Mouse (Mus musculus) heart, embryonic 14.5 days (tissue): ENCODE measurements around the gene Prr12. TPM values are rescaled to one million over a fixed set of nuclear protein-coding genes. Genes with fewer than 3 reads are reported as not detected.

ENCODE experiments used
- ATAC-seq: fragments of 200-750 bp; cut with Nextera tagmentation; 2 replicates; pipeline ENCODE4 v1.8.0; 2017; ENCODE audit warnings: low read depth, moderate TSS enrichment; ENCODE audit not compliant: insufficient number of reproducible peaks, insufficient read depth, low FRiP score
- H3K27ac ChIP-seq, 2 experiments: fragments of 200-500 bp in 1 of 2; fragments of 300-500 bp in 1 of 2; sonication (generic) in 1 of 2; replicated peaks in 1 of 2; 2 replicates each; pipeline ENCODE4 v1.5.1; 2012 to 2014; ENCODE audit warnings: low read depth in 2 of 2, low read length in 2 of 2, control low read depth in 1 of 2, mild to moderate bottlenecking in 1 of 2, mixed read lengths in 1 of 2; ENCODE audit not compliant: control insufficient read depth in 1 of 2, insufficient read depth in 1 of 2
- H3K27me3 ChIP-seq: fragments of 300-500 bp; sonication (generic); 2 replicates; pipeline ENCODE4 v1.6.1; 2014; ENCODE audit warnings: mild to moderate bottlenecking, low read length, control low read depth; ENCODE audit not compliant: control insufficient read depth, insufficient read depth
- H3K36me3 ChIP-seq: fragments of 300-500 bp; sonication (generic); 2 replicates; pipeline ENCODE4 v1.6.1; 2014; ENCODE audit warnings: mild to moderate bottlenecking, control low read depth, low read length, mixed read lengths; ENCODE audit not compliant: control insufficient read depth, insufficient read depth
- H3K4me1 ChIP-seq, 2 experiments: fragments of 200-500 bp in 1 of 2; fragments of 300-500 bp in 1 of 2; sonication (generic) in 1 of 2; 2 replicates each; pipeline ENCODE4 v1.6.1; 2012 to 2014; ENCODE audit warnings: low read length in 2 of 2, control low read depth in 1 of 2, mixed read lengths in 1 of 2; ENCODE audit not compliant: control insufficient read depth in 2 of 2, insufficient read depth in 2 of 2
- H3K4me2 ChIP-seq: fragments of 300-500 bp; sonication (generic); 2 replicates; pipeline ENCODE4 v1.6.1; 2014; ENCODE audit warnings: mild to moderate bottlenecking, low read length
- H3K4me3 ChIP-seq, 2 experiments: fragments of 200-500 bp in 1 of 2; fragments of 300-500 bp in 1 of 2; sonication (generic) in 1 of 2; 2 replicates each; pipeline ENCODE4 v1.5.1; 2012 to 2014; ENCODE audit warnings: low read length in 2 of 2, mild to moderate bottlenecking in 2 of 2, control low read depth in 1 of 2, low read depth in 1 of 2, moderate library complexity in 1 of 2; ENCODE audit not compliant: control insufficient read depth in 1 of 2, insufficient read depth in 1 of 2
- H3K9ac ChIP-seq: fragments of 300-500 bp; sonication (generic); 2 replicates; pipeline ENCODE4 v1.6.1; 2014; ENCODE audit warnings: mild to moderate bottlenecking, low read length
- H3K9me3 ChIP-seq: fragments of 300-500 bp; sonication (generic); 2 replicates; pipeline ENCODE4 v1.6.1; 2016; ENCODE audit warnings: low read length, control low read depth; ENCODE audit not compliant: control insufficient read depth
- WGBS: fragments of 180-500 bp; shearing (Covaris S2); extraction: QIAGEN DNeasy Blood & Tissue Kit; methylation state at CpG from one replicate; pipeline ENCODE4 v1.1.7; 2014; 5-methylcytosine and 5-hydroxymethylcytosine counted together
- polyA plus RNA-seq: library from polyadenylated mRNA; unstranded; fragments of >200 nt; fragmentation: Nextera tagmentation; extraction: Ambion mirVana; gene quantifications from 2 replicates; pipeline ENCODE4 v1.2.1, GENCODE M21; 2014

Gene Prr12
- polyA plus RNA-seq, 1 experiment from 2014 or later = 8.7 TPM

- Histone ChIP-seq H3K9ac (no peak overlapping the region), H3K4me3 (no peak overlapping the region), H3K36me3 (peaks cover 67% of the 10 kb centered on the region), H3K27ac (no peak overlapping the region), H3K4me2 (no peak overlapping the region), H3K9me3 (no peaks in the 10 kb centered on the region), H3K27me3 (no peaks in the 10 kb centered on the region), H3K4me1 (peaks cover 7 to 14% of the 10 kb centered on the region in 2 experiments; a peak in 3 of 4 replicates)
- ATAC-seq = no peak
- 92% methylated on average over 23 of the region's 23 CpGs for WGBS
Observed at GRCm38 (mm10) chr7:45048923-45049657, 3.6 kb downstream of the Prr12 start.

- 92% methylated on average over 36 of the region's 38 CpGs for WGBS
Observed at GRCm38 (mm10) chr7:45048001-45048890, 4.4 kb downstream of the Prr12 start.

GRCm38 (mm10) chr7:45047491-45047890, 5.2 kb downstream of the Prr12 start:
- no peak overlapping the region for H3K4me3 ChIP-seq
- no peak overlapping the region for H3K4me2 ChIP-seq
- peaks cover 7 to 14% of the 10 kb centered on the region in 2 experiments; a peak in 3 of 4 replicates for H3K4me1 ChIP-seq
- peaks cover 83% of the 10 kb centered on the region for H3K36me3 ChIP-seq
- H3K9me3 ChIP-seq = no peaks in the 10 kb centered on the region
- no peaks in the 10 kb centered on the region for H3K27me3 ChIP-seq
- no peak overlapping the region for H3K27ac ChIP-seq
- no peak overlapping the region for H3K9ac ChIP-seq
- ATAC-seq = no peak
- WGBS = 96% methylated on average over 14 of the region's 14 CpGs

More at GRCm38 (mm10) chr7:45048001-45048890, 4.4 kb downstream of the Prr12 start:
- ATAC-seq = no peak
- no peak overlapping the region for H3K27ac ChIP-seq
- peaks cover 7 to 14% of the 10 kb centered on the region in 2 experiments; a peak in 3 of 4 replicates for H3K4me1 ChIP-seq
- H3K4me2 ChIP-seq = no peak overlapping the region
- H3K4me3 ChIP-seq = no peak overlapping the region
- no peaks in the 10 kb centered on the region for H3K9me3 ChIP-seq
- H3K27me3 ChIP-seq = no peaks in the 10 kb centered on the region
- no peak overlapping the region for H3K9ac ChIP-seq
- peaks cover 75% of the 10 kb centered on the region for H3K36me3 ChIP-seq

- WGBS = 92% methylated on average over 26 of the region's 26 CpGs
- Histone ChIP-seq H3K36me3 (peaks cover 89% of the 10 kb centered on the region), H3K9ac (no peak overlapping the region), H3K27me3 (no peaks in the 10 kb centered on the region), H3K4me3 (no peak overlapping the region), H3K4me1 (peaks cover 7 to 13% of the 10 kb centered on the region in 2 experiments; a peak in 3 of 4 replicates), H3K27ac (no peak overlapping the region), H3K4me2 (no peak overlapping the region), H3K9me3 (no peaks in the 10 kb centered on the region)
- ATAC-seq = no peak
Observed at GRCm38 (mm10) chr7:45046853-45047350, 5.8 kb downstream of the Prr12 start.

- no peak for ATAC-seq
- WGBS = 95% methylated on average over 22 of the region's 22 CpGs
- peaks cover 100% of the 10 kb centered on the region for H3K36me3 ChIP-seq
- no peaks in the 10 kb centered on the region for H3K27me3 ChIP-seq
- no peak overlapping the region for H3K27ac ChIP-seq
- no peak overlapping the region for H3K4me2 ChIP-seq
- no peak overlapping the region for H3K9ac ChIP-seq
- 0 out of 4 replicates have a peak, but pooled peaks cover 0 to 2% of the 10 kb centered on the region in 2 experiments for H3K4me1 ChIP-seq
- H3K9me3 ChIP-seq = no peaks in the 10 kb centered on the region
- no peak overlapping the region for H3K4me3 ChIP-seq
Observed at GRCm38 (mm10) chr7:45045741-45046140, 6.9 kb downstream of the Prr12 start.

- Histone ChIP-seq H3K9ac (no peak overlapping the region), H3K4me2 (no peak overlapping the region), H3K4me3 (no peak overlapping the region), H3K9me3 (no peaks in the 10 kb centered on the region), H3K36me3 (peaks cover 100% of the 10 kb centered on the region), H3K27ac (no peak overlapping the region), H3K4me1 (no peaks in the 10 kb centered on the region), H3K27me3 (no peaks in the 10 kb centered on the region)
- ATAC-seq = no peak
- 97% methylated on average over 14 of the region's 14 CpGs for WGBS
Observed at GRCm38 (mm10) chr7:45043307-45043706, 9.4 kb downstream of the Prr12 start.

GRCm38 (mm10) chr7:45040851-45041250, 11.8 kb downstream of the Prr12 start:
- ATAC-seq = no peak
- WGBS = 87% methylated on average over 9 of the region's 9 CpGs
- Histone ChIP-seq H3K4me1 (no peaks in the 10 kb centered on the region), H3K27me3 (no peaks in the 10 kb centered on the region), H3K9ac (no peak overlapping the region), H3K4me2 (no peak overlapping the region), H3K9me3 (no peaks in the 10 kb centered on the region), H3K4me3 (no peak overlapping the region), H3K36me3 (peaks cover 100% of the 10 kb centered on the region), H3K27ac (no peak overlapping the region)
